9 mouse cellular contexts compared by ENCODE assay signal in genomic region chrX:157307411-157307810, GRCm38 (mm10).
A peak's percentile ranks its signal among the peaks of the same experiment; 100 is the strongest.
DNase-seq lines count a peak whose midpoint lies in the region; TF ChIP-seq lines count a peak whose summit lies in the region.
"Had no signal": no experiment of that assay in that cellular context is flagged by ENCODE, and none has a peak within 500 bp of the region (broad histone marks: within the 10 kb centered on the region; RNA-seq: fewer than 3 reads in every experiment).

No protein-coding gene starts in this region.

- H3K4me1 ChIP-seq in embryonic fibroblast, embryonic 13.5 days (ENCODE audit: control insufficient read depth, insufficient read depth, low read length), result peaks cover 5% of the 10 kb centered on the region; the same call in 1 of the 2 replicates
- H3K4me1 ChIP-seq: embryonic facial prominence, embryonic 15.5 days had no signal

- peak; percentile 51 to 54 for DNase-seq in left cerebral cortex, postnatal 14 days (ENCODE audit: low spot score in 2 of 2)
- no peak for DNase-seq in left cerebral cortex, postnatal 36 days (ENCODE audit: low spot score in 2 of 2)
- DNase-seq in c-Kit-positive CD71-negative TER-119-negative erythroid progenitor cells, embryonic 14.5 days (ENCODE audit: low read depth), result peak; percentile 5
- peak; percentile 42 for DNase-seq in lung, postnatal 36 days
- no peak for DNase-seq in yolk sac, embryonic 10.5 days (ENCODE audit: low spot score)
- DNase-seq in gastrocnemius, postnatal 25 days, result no peak
- DNase-seq in ovary, postnatal 10 days (ENCODE audit: low spot score), result no peak

- 0 out of 2 replicates have a peak overlapping the region, but pooled peaks have one; percentile 6 for H3K27ac ChIP-seq in embryonic fibroblast, embryonic 13.5 days (ENCODE audit: insufficient read depth, low read length)
- H3K27ac ChIP-seq: embryonic facial prominence, embryonic 15.5 days had no signal

- intact Hi-C loops in left cerebral cortex, postnatal 14 days (cut with DNase I), result loop anchor here (5.0 kb wide), 1 partner anchor 395 kb away; no protein-coding TSS in a partner anchor
- intact Hi-C loops in left cerebral cortex, postnatal 36 days (cut with DNase I), result loop anchor here (10.0 kb wide), 1 partner anchor 393 kb away; no protein-coding TSS in a partner anchor

- TF ChIP-seq POLR2A in embryonic fibroblast, embryonic 13.5 days (IDR thresholded peaks at IDR 0.05; ENCODE audit: low read depth, low read length), result no peak

- no peak for TF ChIP-seq CTCF in embryonic fibroblast, embryonic 13.5 days (IDR thresholded peaks at IDR 0.05; ENCODE audit: borderline replicate concordance, insufficient read depth, low read length)

- H3K4me3 ChIP-seq in embryonic fibroblast, embryonic 13.5 days (ENCODE audit: insufficient read depth, low read length), result no peak overlapping the region
- H3K4me3 ChIP-seq: embryonic facial prominence, embryonic 15.5 days had no signal

Comparison
In these comparisons a context has a peak if more than half of its experiments do, and no peak if none do; other contexts are left out.
1. DNase-seq: peak in left cerebral cortex, postnatal 14 days (2 of 2), c-Kit-positive CD71-negative TER-119-negative erythroid progenitor cells, embryonic 14.5 days (single experiment) and lung, postnatal 36 days (single experiment); none in left cerebral cortex, postnatal 36 days (0 of 2), yolk sac, embryonic 10.5 days (single experiment), gastrocnemius, postnatal 25 days (single experiment) and ovary, postnatal 10 days (single experiment).